8 mouse cellular contexts compared by ENCODE assay signal in genomic region chr9:77379625-77380024, GRCm38 (mm10). TPM values are rescaled to one million over a fixed set of nuclear protein-coding genes. Genes with fewer than 3 reads are reported as not detected.
A peak's percentile ranks its signal among the peaks of the same experiment; 100 is the strongest.
DNase-seq lines count a peak whose midpoint lies in the region; ATAC-seq and TF ChIP-seq lines count a peak whose summit lies in the region.

No protein-coding gene starts in this region.

- H3K27ac ChIP-seq in forebrain, embryonic 11.5 days (ENCODE audit: low read depth, low read length), result no peak overlapping the region
- no peak overlapping the region for H3K27ac ChIP-seq in forebrain, embryonic 15.5 days (replicated peaks)
- H3K27ac ChIP-seq in stomach, postnatal 0 days (replicated peaks), result no peak overlapping the region

- H3K4me2 ChIP-seq in forebrain, embryonic 11.5 days (ENCODE audit: low read depth, low read length, severe bottlenecking), result no peak overlapping the region
- no peak overlapping the region for H3K4me2 ChIP-seq in forebrain, embryonic 15.5 days (replicated peaks)
- H3K4me2 ChIP-seq in stomach, postnatal 0 days (replicated peaks; ENCODE audit: low read depth), result no peak overlapping the region

- no peak overlapping the region for H3K4me3 ChIP-seq in forebrain, embryonic 11.5 days (ENCODE audit: low read depth, low read length)
- H3K4me3 ChIP-seq in forebrain, embryonic 15.5 days, result no peak overlapping the region
- no peak overlapping the region for H3K4me3 ChIP-seq in stomach, postnatal 0 days (ENCODE audit: low read depth, low read length)

- ATAC-seq in forebrain, embryonic 11.5 days (replicated peaks; ENCODE audit: low FRiP score), result no peak; the same call in 1 of the 2 replicates
- ATAC-seq in forebrain, embryonic 15.5 days (replicated peaks), result no peak
- ATAC-seq in frontal cortex, adult (ENCODE audit: low TSS enrichment), result peak; percentile 71
- no peak for ATAC-seq in stomach, postnatal 0 days (ENCODE audit: low FRiP score, low TSS enrichment)

- no peaks in the 10 kb centered on the region for H3K4me1 ChIP-seq in forebrain, embryonic 11.5 days (replicated peaks; ENCODE audit: control insufficient read depth, insufficient read depth, low read length)
- H3K4me1 ChIP-seq in forebrain, embryonic 15.5 days, result no peaks in the 10 kb centered on the region
- no peaks in the 10 kb centered on the region for H3K4me1 ChIP-seq in stomach, postnatal 0 days (replicated peaks; ENCODE audit: control insufficient read depth, insufficient read depth)

- H3K27me3 ChIP-seq in forebrain, embryonic 11.5 days (ENCODE audit: control insufficient read depth, insufficient read depth, low read length), result no peaks in the 10 kb centered on the region
- H3K27me3 ChIP-seq in forebrain, embryonic 15.5 days, result no peaks in the 10 kb centered on the region
- H3K27me3 ChIP-seq in stomach, postnatal 0 days (ENCODE audit: control insufficient read depth, insufficient read depth, low read length), result no peaks in the 10 kb centered on the region

- TF ChIP-seq EP300 in stomach, postnatal 0 days (optimal IDR thresholded peaks at IDR 0.05), result no peak

- peak; percentile 87 for DNase-seq in forebrain, embryonic 11.5 days (ENCODE audit: low spot score)
- peak; percentile 65 to 75 for DNase-seq in CD8-positive naive resting alpha-beta T cell, adult 2 months (ENCODE audit: low read depth in 2 of 2, low spot score in 2 of 2)
- DNase-seq in brain, embryonic 18.5 days (ENCODE audit: low read depth, low spot score), result peak; percentile 46
- DNase-seq in layer of hippocampus, adult 8-10 months (ENCODE audit: low spot score in 2 of 2), result peak; percentile 20 to 74
- peak; percentile 57 to 65 for DNase-seq in lung, postnatal 4 days
- peak; percentile 84 for DNase-seq in stomach, postnatal 0 days (ENCODE audit: low spot score)

- TF ChIP-seq CTCF in stomach, postnatal 0 days (IDR thresholded peaks at IDR 0.05; ENCODE audit: low read depth), result peak; percentile 79

- no peaks in the 10 kb centered on the region for H3K36me3 ChIP-seq in forebrain, embryonic 11.5 days (ENCODE audit: control insufficient read depth, insufficient read depth, low read length)
- no peaks in the 10 kb centered on the region for H3K36me3 ChIP-seq in forebrain, embryonic 15.5 days
- H3K36me3 ChIP-seq in stomach, postnatal 0 days (ENCODE audit: control insufficient read depth, insufficient read depth, low read length), result no peaks in the 10 kb centered on the region

- WGBS in forebrain, embryonic 11.5 days, result 42% methylated on average over 5 of the region's 5 CpGs
- 48% methylated on average over 5 of the region's 5 CpGs for WGBS in forebrain, embryonic 15.5 days
- 34% methylated on average over 5 of the region's 5 CpGs for WGBS in stomach, postnatal 0 days

- no peak overlapping the region for H3K9ac ChIP-seq in forebrain, embryonic 11.5 days (ENCODE audit: low read length)
- no peak overlapping the region for H3K9ac ChIP-seq in forebrain, embryonic 15.5 days (replicated peaks)
- no peak overlapping the region for H3K9ac ChIP-seq in stomach, postnatal 0 days (ENCODE audit: low read length)

- H3K9me3 ChIP-seq in forebrain, embryonic 11.5 days (ENCODE audit: control insufficient read depth, low read length), result no peaks in the 10 kb centered on the region
- H3K9me3 ChIP-seq in forebrain, embryonic 15.5 days, result no peaks in the 10 kb centered on the region
- no peaks in the 10 kb centered on the region for H3K9me3 ChIP-seq in stomach, postnatal 0 days (ENCODE audit: control insufficient read depth, low read length)

RNA-seq across cellular contexts. Expression of gene Mlip, which starts 26.9 kb away (rescaled TPM):
- 0.27 TPM in 1 of 2 replicates, not detected in the other for polyA plus RNA-seq in forebrain, embryonic 11.5 days (2014; fragmentation: Nextera tagmentation; extraction: Ambion mirVana)
- 3.7 and 5.5 TPM in 2 replicates for polyA plus RNA-seq in forebrain, embryonic 15.5 days (2015; fragmentation: Nextera tagmentation; extraction: Ambion mirVana)
- total RNA-seq in layer of hippocampus, adult 8-10 months (2022), result 10 to 100 TPM; 48.3 to 53.0 (median 52.9) TPM
- 0.32 and 0.73 TPM in 2 replicates for polyA plus RNA-seq in stomach, postnatal 0 days (2015; fragmentation: Nextera tagmentation; extraction: Ambion mirVana)
